Mouse (Mus musculus) brain, embryonic 14.5 days (tissue): ENCODE data around the gene Lipc.

Source experiments
- CTCF ChIP-seq: fragments of 200-500 bp; IDR thresholded peaks from 2 replicates; pipeline ENCODE4 v1.5.1; 2012; ENCODE audit warnings: inconsistent platforms, mild to moderate bottlenecking, moderate library complexity, borderline replicate concordance; ENCODE audit not compliant: insufficient read depth, insufficient read length; ENCODE audit errors: extremely low read depth
- POLR2A ChIP-seq: fragments of 200-500 bp; IDR thresholded peaks from 2 replicates; pipeline ENCODE4 v1.6.1; 2012; ENCODE audit warnings: mild to moderate bottlenecking, inconsistent platforms, borderline replicate concordance; ENCODE audit not compliant: poor library complexity, insufficient read depth, insufficient read length, severe bottlenecking; ENCODE audit errors: extremely low read depth

DNA sequence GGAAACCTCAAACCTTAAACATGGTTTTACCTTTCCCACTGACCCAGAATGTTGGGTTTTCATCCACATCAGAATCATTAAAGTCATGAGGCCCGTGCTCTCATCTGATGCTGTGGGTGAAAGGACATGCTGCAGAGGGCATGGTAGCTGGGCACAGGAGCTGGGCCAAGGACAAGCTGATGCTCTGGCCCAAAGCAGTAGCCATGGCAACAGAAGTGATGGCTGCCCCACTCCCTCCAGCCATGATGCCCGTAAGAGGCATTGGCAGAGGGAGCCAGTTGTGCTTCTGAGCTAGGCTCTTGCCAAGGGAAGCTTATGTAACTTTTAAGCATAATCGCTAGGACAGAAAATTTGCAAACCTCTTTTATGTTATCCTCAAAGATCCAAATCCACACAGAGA is 2.2 kb upstream of the Lipc start:
- no peak for TF ChIP-seq CTCF
- TF ChIP-seq POLR2A: no peak
